Mouse (Mus musculus) midbrain, embryonic 12.5 days (tissue): ENCODE measurements around the gene Serinc3. TPM values are rescaled to one million over a fixed set of nuclear protein-coding genes. Genes with fewer than 3 reads are reported as not detected.

Experiments
- ATAC-seq: fragments of 200-750 bp; cut with Nextera tagmentation; 2 replicates; pipeline ENCODE4 v1.8.0; 2017; ENCODE audit warnings: low read depth, moderate TSS enrichment, moderate library complexity; ENCODE audit not compliant: low FRiP score
- H3K27ac ChIP-seq: fragments of 300-500 bp; sonication (generic); replicated peaks from 2 replicates; pipeline ENCODE4 v1.5.1; 2016; ENCODE audit warnings: mild to moderate bottlenecking
- H3K27me3 ChIP-seq: fragments of 300-500 bp; sonication (generic); 2 replicates; pipeline ENCODE4 v1.6.1; 2016; ENCODE audit warnings: mild to moderate bottlenecking
- H3K36me3 ChIP-seq: fragments of 300-500 bp; sonication (generic); 2 replicates; pipeline ENCODE4 v1.6.1; 2016
- H3K4me1 ChIP-seq: fragments of 300-500 bp; sonication (generic); 2 replicates; pipeline ENCODE4 v1.6.1; 2016
- H3K4me2 ChIP-seq: fragments of 300-500 bp; sonication (generic); replicated peaks from 2 replicates; pipeline ENCODE4 v1.6.1; 2016; ENCODE audit warnings: mild to moderate bottlenecking, moderate library complexity
- H3K4me3 ChIP-seq: fragments of 300-500 bp; sonication (generic); 2 replicates; pipeline ENCODE4 v1.5.1; 2016; ENCODE audit warnings: mild to moderate bottlenecking
- H3K9ac ChIP-seq: fragments of 300-500 bp; sonication (generic); replicated peaks from 2 replicates; pipeline ENCODE4 v1.6.1; 2016; ENCODE audit warnings: mild to moderate bottlenecking, moderate library complexity
- H3K9me3 ChIP-seq: fragments of 300-500 bp; sonication (generic); 2 replicates; pipeline ENCODE4 v1.6.1; 2016; ENCODE audit warnings: mild to moderate bottlenecking
- WGBS: fragments of 180-500 bp; shearing (Covaris S2); methylation state at CpG from one replicate; pipeline ENCODE4 v1.1.7; 2016; 5-methylcytosine and 5-hydroxymethylcytosine counted together
- polyA plus RNA-seq: library from polyadenylated mRNA; unstranded; fragments of >200 nt; fragmentation: Nextera tagmentation; extraction: Ambion mirVana; gene quantifications from 2 replicates; pipeline ENCODE4 v1.2.1, GENCODE M21; 2016

Gene Serinc3
- polyA plus RNA-seq, 1 experiment from 2014 or later: 35.0 TPM

- peaks cover 82% of the 10 kb centered on the region for H3K36me3 ChIP-seq
- no peak for ATAC-seq
- WGBS: 84% methylated on average over 3 of the region's 3 CpGs
- no peak overlapping the region for H3K27ac ChIP-seq
- no peaks in the 10 kb centered on the region for H3K9me3 ChIP-seq
- no peak overlapping the region for H3K9ac ChIP-seq
- H3K4me2 ChIP-seq: no peak overlapping the region
- no peaks in the 10 kb centered on the region for H3K27me3 ChIP-seq
- H3K4me3 ChIP-seq: no peak overlapping the region
- no peaks in the 10 kb centered on the region for H3K4me1 ChIP-seq
Observed at GRCm38 (mm10) chr2:163616652-163617227, 28.2 kb downstream of the Serinc3 start.

- Histone ChIP-seq H3K9me3 (no peaks in the 10 kb centered on the region), H3K4me1 (no peaks in the 10 kb centered on the region), H3K9ac (no peak overlapping the region), H3K27ac (no peak overlapping the region), H3K4me3 (no peak overlapping the region), H3K27me3 (no peaks in the 10 kb centered on the region), H3K4me2 (no peak overlapping the region), H3K36me3 (peaks cover 82% of the 10 kb centered on the region)
- 87% methylated on average over 4 of the region's 4 CpGs for WGBS
- ATAC-seq: no peak
Observed at GRCm38 (mm10) chr2:163615906-163616651, 28.9 kb downstream of the Serinc3 start.

- no peak overlapping the region for H3K4me2 ChIP-seq
- no peaks in the 10 kb centered on the region for H3K4me1 ChIP-seq
- peaks cover 80% of the 10 kb centered on the region for H3K36me3 ChIP-seq
- H3K27me3 ChIP-seq: no peaks in the 10 kb centered on the region
- H3K27ac ChIP-seq: no peak overlapping the region
- no peak overlapping the region for H3K9ac ChIP-seq
- H3K9me3 ChIP-seq: no peaks in the 10 kb centered on the region
- no peak for ATAC-seq
- no peak overlapping the region for H3K4me3 ChIP-seq
- WGBS: 94% methylated on average over 9 of the region's 9 CpGs
Observed at GRCm38 (mm10) chr2:163615401-163615800, 29.5 kb downstream of the Serinc3 start.

GRCm38 (mm10) chr2:163613990-163614389 lies 30.9 kb downstream of the Serinc3 start:
- H3K9ac ChIP-seq: no peak overlapping the region
- H3K4me1 ChIP-seq: no peaks in the 10 kb centered on the region
- H3K27ac ChIP-seq: no peak overlapping the region
- H3K4me3 ChIP-seq: no peak overlapping the region
- peaks cover 66% of the 10 kb centered on the region for H3K36me3 ChIP-seq
- no peak overlapping the region for H3K4me2 ChIP-seq
- no peak for ATAC-seq
- WGBS: 94% methylated on average over 4 of the region's 4 CpGs
- H3K9me3 ChIP-seq: no peaks in the 10 kb centered on the region
- no peaks in the 10 kb centered on the region for H3K27me3 ChIP-seq

- Histone ChIP-seq H3K36me3 (peaks cover 58% of the 10 kb centered on the region), H3K9me3 (no peaks in the 10 kb centered on the region), H3K4me1 (no peaks in the 10 kb centered on the region), H3K27ac (no peak overlapping the region), H3K27me3 (no peaks in the 10 kb centered on the region), H3K4me2 (no peak overlapping the region), H3K9ac (no peak overlapping the region), H3K4me3 (no peak overlapping the region)
- no peak for ATAC-seq
- WGBS: 94% methylated on average over 5 of the region's 5 CpGs
Observed at GRCm38 (mm10) chr2:163613206-163613605, 31.7 kb downstream of the Serinc3 start.

GRCm38 (mm10) chr2:163611176-163611575 lies 33.8 kb downstream of the Serinc3 start:
- no peak overlapping the region for H3K27ac ChIP-seq
- WGBS: 88% methylated on average over 9 of the region's 9 CpGs
- no peaks in the 10 kb centered on the region for H3K4me1 ChIP-seq
- H3K36me3 ChIP-seq: peaks cover 52% of the 10 kb centered on the region
- no peak overlapping the region for H3K9ac ChIP-seq
- H3K27me3 ChIP-seq: no peaks in the 10 kb centered on the region
- no peak overlapping the region for H3K4me3 ChIP-seq
- no peak overlapping the region for H3K4me2 ChIP-seq
- no peak for ATAC-seq
- H3K9me3 ChIP-seq: no peaks in the 10 kb centered on the region

GRCm38 (mm10) chr2:163609281-163609975 lies 35.5 kb downstream of the Serinc3 start:
- Histone ChIP-seq H3K4me1 (no peaks in the 10 kb centered on the region), H3K4me2 (no peak overlapping the region), H3K9me3 (no peaks in the 10 kb centered on the region), H3K36me3 (peaks cover 34% of the 10 kb centered on the region), H3K27ac (no peak overlapping the region), H3K4me3 (no peak overlapping the region), H3K9ac (no peak overlapping the region), H3K27me3 (no peaks in the 10 kb centered on the region)
- 89% methylated on average over 12 of the region's 12 CpGs for WGBS
- ATAC-seq: no peak

GRCm38 (mm10) chr2:163608008-163608407 lies 36.9 kb downstream of the Serinc3 start:
- Histone ChIP-seq H3K4me1 (peaks cover 5% of the 10 kb centered on the region), H3K36me3 (peaks cover 20% of the 10 kb centered on the region), H3K9me3 (no peaks in the 10 kb centered on the region), H3K4me2 (no peak overlapping the region), H3K9ac (no peak overlapping the region), H3K27ac (no peak overlapping the region), H3K4me3 (no peak overlapping the region), H3K27me3 (no peaks in the 10 kb centered on the region)
- WGBS: 89% methylated on average over 7 of the region's 7 CpGs
- ATAC-seq: no peak

GRCm38 (mm10) chr2:163606161-163606560 lies 38.8 kb downstream of the Serinc3 start:
- Histone ChIP-seq H3K9ac (no peak overlapping the region), H3K4me1 (peaks cover 10% of the 10 kb centered on the region), H3K27me3 (no peaks in the 10 kb centered on the region), H3K4me3 (no peak overlapping the region), H3K4me2 (no peak overlapping the region), H3K27ac (no peak overlapping the region), H3K9me3 (no peaks in the 10 kb centered on the region), H3K36me3 (peaks cover 17% of the 10 kb centered on the region)
- WGBS: 82% methylated on average over 7 of the region's 7 CpGs
- no peak for ATAC-seq

GRCm38 (mm10) chr2:163602101-163602971 lies 42.6 kb downstream of the Serinc3 start, which contains the start of gene Ttpal:
Ttpal (plus strand) TSS chr2:163602314.
- H3K4me1 ChIP-seq: peaks cover 10% of the 10 kb centered on the region
- H3K9ac ChIP-seq: peak within 1 kb of the TSS; percentile 70
- no peaks in the 10 kb centered on the region for H3K9me3 ChIP-seq
- peak within 1 kb of the TSS; percentile 84 for H3K27ac ChIP-seq
- H3K27me3 ChIP-seq: no peaks in the 10 kb centered on the region
- H3K4me2 ChIP-seq: peak within 1 kb of the TSS; percentile 96
- peak; percentile 93 for ATAC-seq
- WGBS: 2% methylated on average over 56 of the region's 57 CpGs
- peak within 1 kb of the TSS; percentile 65 for H3K4me3 ChIP-seq
- H3K36me3 ChIP-seq: 0 out of 2 replicates have a peak, but pooled peaks cover 3% of the 10 kb centered on the region

- no peaks in the 10 kb centered on the region for H3K9me3 ChIP-seq
- peak overlapping the region; percentile 70; the same call in 1 of the 2 replicates for H3K9ac ChIP-seq
- no peaks in the 10 kb centered on the region for H3K36me3 ChIP-seq
- no peak for ATAC-seq
- peak overlapping the region; percentile 96 for H3K4me2 ChIP-seq
- H3K27ac ChIP-seq: no peak overlapping the region
- peak overlapping the region; percentile 65 for H3K4me3 ChIP-seq
- H3K4me1 ChIP-seq: peaks cover 10% of the 10 kb centered on the region
- H3K27me3 ChIP-seq: no peaks in the 10 kb centered on the region
- WGBS: 77% methylated on average over 7 of the region's 7 CpGs
Observed at GRCm38 (mm10) chr2:163601712-163602100, 43.2 kb downstream of the Serinc3 start.
